Mouse (Mus musculus): ENCODE data around the gene Elovl3. TPM values are rescaled to one million over a fixed set of nuclear protein-coding genes. Genes with fewer than 3 reads are reported as not detected.
"Not testable (repeated sequence)": the region's sequence is repeated elsewhere in the genome, so short reads cannot be mapped to it uniquely, and the experiment has no call there.

Gene Elovl3
- polyA plus RNA-seq, 1 experiment from 2014 or later = not detected

DNA sequence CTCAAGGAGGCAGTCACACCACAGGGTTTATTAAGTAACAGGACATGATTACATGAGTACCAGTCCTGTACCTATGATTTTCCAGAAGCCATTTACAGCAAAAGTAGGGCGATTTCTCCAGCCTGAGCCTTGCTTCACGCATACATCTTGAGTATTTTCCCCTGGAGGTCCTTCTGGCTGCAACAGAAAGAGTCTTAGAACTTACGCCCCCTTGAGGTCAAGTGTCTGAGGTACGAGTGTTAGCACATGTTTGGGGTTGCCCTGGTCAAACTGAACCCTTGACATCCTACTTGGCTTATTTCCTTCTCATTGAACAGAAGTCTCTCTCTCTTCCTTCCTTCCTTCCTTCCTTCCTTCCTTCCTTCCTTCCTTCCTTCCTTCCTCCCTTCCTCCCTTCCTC, 17.1 kb upstream of the Elovl3 start:
- Histone ChIP-seq H3K36me3 (replicated peaks) (no peaks in the 10 kb centered on the region), H3K4me1 (no peaks in the 10 kb centered on the region), H3K9me3 (no peaks in the 10 kb centered on the region), H3K27ac (replicated peaks) (no peak overlapping the region), H3K4me3 (no peak overlapping the region), H3K27me3 (replicated peaks; ENCODE audit: low read depth, poor library complexity, severe bottlenecking) (no peaks in the 10 kb centered on the region)
- 57% methylated on average over 4 of the region's 4 CpGs for WGBS
- DNase-seq (ENCODE audit: low spot score) = no peak

- Histone ChIP-seq H3K4me3 (no peak overlapping the region), H3K27ac (replicated peaks) (no peak overlapping the region), H3K4me1 (no peaks in the 10 kb centered on the region), H3K27me3 (replicated peaks; ENCODE audit: low read depth, poor library complexity, severe bottlenecking) (no peaks in the 10 kb centered on the region), H3K36me3 (replicated peaks) (no peaks in the 10 kb centered on the region), H3K9me3 (no peaks in the 10 kb centered on the region)
- 91% methylated on average over 3 of the region's 3 CpGs for WGBS
- DNase-seq (ENCODE audit: low spot score) = no peak
Measured at GRCm38 (mm10) chr19:46119458-46119857, 12.2 kb upstream of the Elovl3 start.

GRCm38 (mm10) chr19:46120872-46121271, 10.8 kb upstream of the Elovl3 start:
- Histone ChIP-seq H3K27me3 (replicated peaks; ENCODE audit: low read depth, poor library complexity, severe bottlenecking) (0 out of 2 replicates have a peak, but pooled peaks cover 3% of the 10 kb centered on the region), H3K9me3 (no peaks in the 10 kb centered on the region), H3K36me3 (replicated peaks) (no peaks in the 10 kb centered on the region), H3K27ac (replicated peaks) (no peak overlapping the region), H3K4me3 (no peak overlapping the region), H3K4me1 (no peaks in the 10 kb centered on the region)
- DNase-seq (ENCODE audit: low spot score) = no peak
- 75% methylated on average over 6 of the region's 6 CpGs for WGBS

DNA sequence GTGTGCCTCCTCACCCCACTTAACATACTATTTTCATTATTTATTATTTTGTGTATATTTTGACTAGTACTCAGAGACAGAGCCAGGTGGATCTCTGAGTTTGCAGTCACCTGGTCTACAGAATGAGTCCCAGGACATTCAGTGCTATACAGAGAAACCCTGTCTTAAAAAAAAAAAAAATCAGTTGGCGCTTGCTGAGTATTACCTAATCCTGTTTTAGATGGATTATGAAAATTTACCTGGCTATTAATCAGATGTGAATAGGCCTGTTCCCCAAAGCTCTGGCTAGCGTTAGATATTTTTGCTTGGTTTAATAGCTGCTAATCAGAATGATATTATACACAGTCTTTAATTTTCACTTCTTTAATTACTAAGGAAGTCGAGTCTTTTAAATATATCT, 7.8 kb upstream of the Elovl3 start:
- H3K27me3 ChIP-seq (replicated peaks; ENCODE audit: low read depth, poor library complexity, severe bottlenecking) = peaks cover 6% of the 10 kb centered on the region; the same call in 1 of the 2 replicates
- WGBS = 83% methylated on average over 3 of the region's 3 CpGs
- H3K4me1 ChIP-seq = no peaks in the 10 kb centered on the region
- no peak for DNase-seq (ENCODE audit: low spot score)
- H3K9me3 ChIP-seq = no peaks in the 10 kb centered on the region
- H3K27ac ChIP-seq (replicated peaks) = no peak overlapping the region
- H3K36me3 ChIP-seq (replicated peaks) = no peaks in the 10 kb centered on the region
- no peak overlapping the region for H3K4me3 ChIP-seq

DNA sequence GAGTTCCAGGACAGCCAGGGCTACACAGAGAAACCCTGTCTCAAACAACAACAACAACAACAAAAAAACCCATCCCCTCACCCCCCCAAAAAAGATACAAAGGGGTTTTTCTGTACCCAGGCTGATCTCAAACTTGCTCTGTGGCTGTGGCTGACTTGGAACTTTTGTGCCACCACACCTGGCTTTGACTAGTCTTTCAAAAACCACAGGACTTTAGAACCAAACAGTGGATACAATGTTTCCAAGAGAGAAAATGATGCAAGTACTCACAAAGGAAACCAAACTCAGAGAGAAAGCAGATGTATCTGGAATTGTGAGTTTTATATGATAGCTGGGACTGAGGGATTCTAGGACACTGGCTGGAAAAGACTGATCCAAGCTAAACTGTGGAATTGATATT, 7.0 kb upstream of the Elovl3 start:
- DNase-seq (ENCODE audit: low spot score) = no peak
- no peak overlapping the region for H3K4me3 ChIP-seq
- H3K36me3 ChIP-seq (replicated peaks) = no peaks in the 10 kb centered on the region
- no peaks in the 10 kb centered on the region for H3K9me3 ChIP-seq
- no peaks in the 10 kb centered on the region for H3K4me1 ChIP-seq
- H3K27ac ChIP-seq (replicated peaks) = no peak overlapping the region
- H3K27me3 ChIP-seq (replicated peaks; ENCODE audit: low read depth, poor library complexity, severe bottlenecking) = peaks cover 6% of the 10 kb centered on the region; the same call in 1 of the 2 replicates

DNA sequence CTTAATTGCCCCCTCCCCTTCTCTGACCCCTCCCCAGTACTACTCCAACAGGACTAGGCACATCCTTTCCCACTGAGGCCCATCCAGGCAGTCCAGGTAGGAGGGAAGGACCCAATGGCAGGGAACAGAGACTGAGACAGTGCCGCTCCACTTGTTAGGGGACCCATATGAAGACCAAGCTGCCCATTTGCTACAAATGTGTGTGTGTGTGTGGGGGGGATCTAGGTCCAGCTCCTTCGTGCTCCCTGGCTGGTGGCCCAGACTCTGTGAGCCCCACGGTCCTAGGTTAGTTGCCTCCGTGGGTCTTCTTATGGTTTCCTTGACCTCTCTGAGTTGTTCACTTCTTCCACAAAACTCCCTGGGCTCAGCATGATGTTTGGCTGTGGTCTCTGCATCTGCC, 5.4 kb upstream of the Elovl3 start:
- 93% methylated on average over 4 of the region's 4 CpGs for WGBS
- no peaks in the 10 kb centered on the region; the same call in 1 of the 2 replicates for H3K4me1 ChIP-seq
- DNase-seq (ENCODE audit: low spot score) = no peak
- H3K9me3 ChIP-seq = no peaks in the 10 kb centered on the region
- no peak overlapping the region for H3K4me3 ChIP-seq
- H3K36me3 ChIP-seq (replicated peaks) = no peaks in the 10 kb centered on the region
- H3K27me3 ChIP-seq (replicated peaks; ENCODE audit: low read depth, poor library complexity, severe bottlenecking) = peaks cover 20% of the 10 kb centered on the region
- no peak overlapping the region for H3K27ac ChIP-seq (replicated peaks)

- DNase-seq (ENCODE audit: low spot score); H3K4me1 ChIP-seq; H3K27ac ChIP-seq (replicated peaks); H3K9me3 ChIP-seq; H3K4me3 ChIP-seq; H3K36me3 ChIP-seq (replicated peaks): not testable (repeated sequence)
- peaks cover 54% of the 10 kb centered on the region for H3K27me3 ChIP-seq (replicated peaks; ENCODE audit: low read depth, poor library complexity, severe bottlenecking)
- 74% methylated on average over 6 of the region's 6 CpGs for WGBS
Measured at GRCm38 (mm10) chr19:46129737-46130136, 2.0 kb upstream of the Elovl3 start.

DNA sequence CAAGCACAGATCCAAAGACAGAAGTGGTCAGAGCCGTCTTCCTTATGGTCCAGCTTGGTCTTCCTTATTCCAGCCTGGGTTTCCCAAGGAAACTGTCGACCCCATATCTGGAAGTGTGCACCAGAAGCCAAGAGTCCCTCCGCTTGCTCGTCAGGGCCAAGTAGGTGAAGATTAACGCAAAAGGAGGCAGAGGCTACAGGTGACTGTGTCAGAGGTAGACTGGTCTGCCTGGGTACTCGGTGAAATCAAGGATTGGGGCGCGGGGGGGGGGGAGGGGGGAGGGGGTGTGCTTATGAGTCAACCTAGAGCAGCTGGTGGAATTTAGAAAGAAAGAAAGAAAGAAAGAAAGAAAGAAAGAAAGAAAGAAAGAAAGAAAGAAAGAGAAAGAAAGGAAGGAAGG, 414 bp upstream of the Elovl3 start:
- Histone ChIP-seq H3K27me3 (replicated peaks; ENCODE audit: low read depth, poor library complexity, severe bottlenecking) (peaks cover 67% of the 10 kb centered on the region), H3K4me3 (peak overlapping the region; percentile 28; the same call in 1 of the 2 replicates), H3K27ac (replicated peaks) (no peak overlapping the region), H3K4me1 (peaks cover 20% of the 10 kb centered on the region), H3K36me3 (replicated peaks) (no peaks in the 10 kb centered on the region), H3K9me3 (no peaks in the 10 kb centered on the region)
- DNase-seq (ENCODE audit: low spot score) = no peak
- 8% methylated on average over 7 of the region's 8 CpGs for WGBS

DNA sequence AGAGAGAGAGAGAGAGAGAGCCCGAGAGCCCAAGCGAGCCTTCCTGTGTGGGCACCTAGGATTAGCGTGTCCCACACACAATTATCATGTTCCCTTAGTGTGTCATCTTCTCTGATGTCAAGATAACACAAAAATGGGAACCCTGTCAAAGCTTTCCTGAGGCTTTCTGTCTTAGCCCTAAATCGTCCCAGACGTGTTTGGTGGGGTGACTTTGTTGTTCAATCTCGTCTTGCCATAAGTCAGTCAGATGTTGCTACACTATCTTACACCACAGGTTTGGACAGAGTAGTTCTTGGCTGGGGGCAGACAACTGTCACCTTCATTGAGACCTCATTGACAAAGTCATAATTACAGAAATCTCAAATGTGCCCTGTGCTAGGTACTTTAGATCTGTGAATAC, 880 bp downstream of the Elovl3 start:
- no peak for DNase-seq (ENCODE audit: low spot score)
- H3K27ac ChIP-seq (replicated peaks) = no peak overlapping the region
- WGBS = 48% methylated on average over 6 of the region's 6 CpGs

GRCm38 (mm10) chr19:46135297-46135696, 3.6 kb downstream of the Elovl3 start:
- DNase-seq (ENCODE audit: low spot score) = peak; percentile 91
- Histone ChIP-seq H3K4me1 (peaks cover 31% of the 10 kb centered on the region), H3K9me3 (no peaks in the 10 kb centered on the region), H3K4me3 (peak overlapping the region; percentile 68), H3K36me3 (replicated peaks) (no peaks in the 10 kb centered on the region), H3K27me3 (replicated peaks; ENCODE audit: low read depth, poor library complexity, severe bottlenecking) (peaks cover 100% of the 10 kb centered on the region), H3K27ac (replicated peaks) (no peak overlapping the region)
- 2% methylated on average over 12 of the region's 12 CpGs for WGBS

More for the DNA sequence above, 880 bp downstream of the Elovl3 start:
- H3K27me3 ChIP-seq (replicated peaks; ENCODE audit: low read depth, poor library complexity, severe bottlenecking) = peaks cover 79% of the 10 kb centered on the region
- H3K4me3 ChIP-seq = no peak overlapping the region
- H3K9me3 ChIP-seq = no peaks in the 10 kb centered on the region
- H3K4me1 ChIP-seq = peaks cover 31% of the 10 kb centered on the region
- H3K36me3 ChIP-seq (replicated peaks) = no peaks in the 10 kb centered on the region

DNA sequence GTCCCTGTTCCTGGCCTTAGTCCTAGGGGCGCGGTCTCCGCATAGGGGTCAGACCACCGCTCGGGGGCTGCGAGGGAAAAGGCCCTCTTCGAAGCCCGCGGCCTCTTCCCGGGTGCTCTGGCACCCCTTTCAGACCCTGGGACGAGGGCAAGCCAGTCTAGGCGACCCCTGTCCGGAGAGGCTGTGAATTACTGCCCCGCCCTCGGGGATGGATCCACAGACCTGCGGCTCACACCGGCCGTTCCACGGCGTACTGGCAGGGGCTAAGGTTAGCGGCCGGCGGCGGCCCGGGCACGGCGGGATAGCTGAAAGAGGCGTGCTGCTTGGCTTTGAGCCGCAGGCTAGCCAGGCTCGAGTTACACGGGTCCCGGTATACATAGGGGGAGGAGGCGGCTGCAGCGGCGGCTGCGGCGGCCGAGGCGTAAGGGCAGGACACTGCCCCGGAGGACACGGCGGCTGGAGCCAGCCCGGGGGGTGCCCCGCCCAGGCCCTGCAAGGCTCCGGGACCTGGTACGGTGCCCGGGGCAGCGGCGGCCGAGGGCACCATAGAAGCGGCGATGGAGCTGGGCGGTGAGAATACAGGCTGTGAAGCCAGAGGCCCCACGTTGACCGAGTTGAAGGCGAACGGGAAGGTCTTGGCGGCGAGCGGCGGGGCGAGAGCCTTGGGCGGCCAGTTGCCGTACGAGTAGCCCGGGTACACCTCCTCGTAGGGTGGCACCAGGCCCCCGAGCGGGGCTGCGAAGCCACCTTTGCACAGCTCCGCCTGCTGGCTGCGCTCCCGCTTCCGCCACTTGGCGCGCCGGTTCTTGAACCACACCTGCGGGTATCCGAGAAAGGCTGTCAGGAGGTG, 4.3 kb downstream of the Elovl3 start:
- Histone ChIP-seq H3K9me3 (no peaks in the 10 kb centered on the region), H3K36me3 (replicated peaks) (no peaks in the 10 kb centered on the region), H3K27me3 (replicated peaks; ENCODE audit: low read depth, poor library complexity, severe bottlenecking) (peaks cover 100% of the 10 kb centered on the region), H3K27ac (replicated peaks) (peak overlapping the region; percentile 45; the same call in 1 of the 2 replicates), H3K4me3 (peak overlapping the region; percentile 68), H3K4me1 (peaks cover 38% of the 10 kb centered on the region)
- DNase-seq (ENCODE audit: low spot score) = peak; percentile 80
- WGBS = under 1% methylated on average over 79 of the region's 79 CpGs

GRCm38 (mm10) chr19:46136639-46137580, 5.2 kb downstream of the Elovl3 start:
- peaks cover 100% of the 10 kb centered on the region for H3K27me3 ChIP-seq (replicated peaks; ENCODE audit: low read depth, poor library complexity, severe bottlenecking)
- peaks cover 39% of the 10 kb centered on the region for H3K4me1 ChIP-seq
- DNase-seq (ENCODE audit: low spot score) = peak; percentile 84
- peak overlapping the region; percentile 68 for H3K4me3 ChIP-seq
- no peaks in the 10 kb centered on the region for H3K36me3 ChIP-seq (replicated peaks)
- no peak overlapping the region for H3K27ac ChIP-seq (replicated peaks)
- H3K9me3 ChIP-seq = no peaks in the 10 kb centered on the region
- WGBS = 2% methylated on average over 49 of the region's 49 CpGs

Data from embryonic facial prominence, embryonic 10.5 days (tissue).